Mouse (Mus musculus): ENCODE measurements around the gene Ino80d.
A peak's percentile ranks its signal among the peaks of the same experiment; 100 is the strongest.

Gene Ino80d

DNA sequence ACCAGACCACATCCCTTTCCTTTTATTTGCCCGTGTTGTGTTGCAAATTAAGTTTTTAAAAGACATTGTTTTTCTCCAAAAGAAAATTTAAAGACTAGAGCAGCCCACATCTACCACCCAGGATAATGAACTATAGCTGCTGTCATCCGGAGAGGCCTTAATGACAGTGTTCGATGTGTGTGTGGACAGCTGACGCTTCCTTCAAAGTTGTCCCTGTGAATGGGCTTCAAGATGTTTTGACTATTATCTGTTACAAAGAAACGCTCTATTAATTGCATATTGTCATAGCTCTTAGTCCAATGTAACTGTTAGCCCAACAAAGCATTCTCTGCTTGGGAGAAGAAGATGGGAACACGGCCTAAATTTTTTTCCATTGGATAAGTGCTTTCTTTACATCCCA is 200.0 kb downstream of the Ino80d start:
- no peak for DNase-seq (ENCODE audit: low read depth, low spot score)

DNA sequence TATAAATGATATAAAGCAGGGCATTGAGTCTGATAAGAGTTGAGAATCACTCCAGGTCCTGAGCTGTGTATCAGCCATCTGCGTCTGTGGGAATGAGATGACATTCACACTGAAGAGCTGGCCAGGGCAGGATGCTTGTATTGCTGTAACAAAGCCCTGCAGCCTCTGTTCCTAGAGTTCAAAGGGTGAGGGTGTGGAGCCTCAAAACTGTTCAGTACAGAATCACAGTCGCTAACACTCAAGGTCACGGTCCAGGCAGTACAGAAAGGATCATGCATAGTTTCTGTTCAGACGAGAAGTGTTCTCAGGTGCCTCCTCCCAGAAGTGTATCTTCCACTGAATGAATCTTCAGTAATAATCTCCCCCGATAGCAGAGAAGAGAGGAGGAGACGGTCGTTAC is 203.0 kb downstream of the Ino80d start:
- peak; percentile 74 for DNase-seq (ENCODE audit: low read depth, low spot score)

DNA sequence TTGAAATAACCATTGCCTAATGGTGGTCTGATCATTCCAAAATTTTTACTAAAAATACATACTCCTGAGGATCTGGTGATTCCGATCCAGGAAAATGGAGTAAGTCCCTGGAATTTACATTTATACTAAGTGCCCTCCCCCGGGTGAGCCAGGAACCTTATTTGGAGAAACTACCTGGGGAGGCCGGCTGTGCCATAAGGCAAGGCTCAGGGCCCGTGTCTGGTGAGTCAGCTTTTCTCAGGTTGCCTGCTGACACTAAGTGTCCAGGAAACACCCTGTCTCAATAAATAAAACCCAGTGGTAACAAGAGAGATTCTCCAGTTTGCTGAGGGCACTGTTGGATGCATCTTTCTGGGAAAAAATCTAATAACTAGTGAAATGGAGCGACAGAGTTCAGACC is 205.3 kb downstream of the Ino80d start:
- DNase-seq (ENCODE audit: low read depth, low spot score) = no peak

DNA sequence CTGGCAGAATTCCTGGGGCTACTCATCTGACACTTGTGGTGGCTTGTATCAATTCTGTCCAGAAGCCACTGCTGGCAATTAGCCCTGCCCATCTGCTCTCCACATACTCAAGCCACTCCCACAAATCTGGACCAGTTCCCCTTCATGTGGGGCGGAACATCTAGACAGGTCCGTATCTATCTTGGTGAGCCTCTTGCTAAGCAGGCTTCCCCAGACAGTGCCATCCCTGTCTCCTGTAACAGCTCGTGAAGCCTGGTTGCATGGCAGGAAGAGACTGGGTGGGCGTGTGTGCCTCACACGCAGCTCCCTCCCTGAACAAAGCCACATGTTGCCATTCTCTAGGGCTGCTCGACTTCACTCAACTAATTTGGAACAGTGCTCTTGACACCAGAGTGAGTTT is 206.0 kb downstream of the Ino80d start:
- DNase-seq (ENCODE audit: low read depth, low spot score) = peak; percentile 30

Data from ZHBTc4 (cell line).